Mouse (Mus musculus) liver, embryonic 11.5 days (tissue): ENCODE results near the gene Ralgps2. TPM values are rescaled to one million over a fixed set of nuclear protein-coding genes. Genes with fewer than 3 reads are reported as not detected.

Experiments
- ATAC-seq: fragments of 200-750 bp; cut with Nextera tagmentation; replicated peaks from 2 replicates; pipeline ENCODE4 v1.8.0; 2017; ENCODE audit warnings: moderate number of reproducible peaks, mild to moderate bottlenecking, moderate TSS enrichment, moderate library complexity; ENCODE audit not compliant: low FRiP score
- DNase-seq: peaks from one replicate; pipeline ENCODE4 v3.0.0-alpha.2; 2017; ENCODE audit warnings: low spot score
- H3K27ac ChIP-seq: fragments of 300-500 bp; sonication (generic); 2 replicates; pipeline ENCODE4 v1.5.1; 2014; ENCODE audit warnings: mild to moderate bottlenecking, low read depth, low read length, control low read depth
- H3K27me3 ChIP-seq: fragments of 300-500 bp; sonication (generic); replicated peaks from 2 replicates; pipeline ENCODE4 v1.6.1; 2014; ENCODE audit warnings: low read length, mixed read lengths; ENCODE audit not compliant: control insufficient read depth, insufficient read depth
- H3K36me3 ChIP-seq: fragments of 300-500 bp; sonication (generic); 2 replicates; pipeline ENCODE4 v1.6.1; 2014; ENCODE audit warnings: mild to moderate bottlenecking, low read length, moderate library complexity, mixed read lengths; ENCODE audit not compliant: control insufficient read depth, insufficient read depth
- H3K4me1 ChIP-seq: fragments of 300-500 bp; sonication (generic); replicated peaks from 2 replicates; pipeline ENCODE4 v1.6.1; 2014; ENCODE audit warnings: low read length, mixed read lengths; ENCODE audit not compliant: control insufficient read depth, insufficient read depth
- H3K4me2 ChIP-seq: fragments of 300-500 bp; sonication (generic); 2 replicates; pipeline ENCODE4 v1.6.1; 2014; ENCODE audit warnings: mild to moderate bottlenecking, control low read depth, moderate library complexity
- H3K4me3 ChIP-seq: fragments of 300-500 bp; sonication (generic); 2 replicates; pipeline ENCODE4 v1.5.1; 2014; ENCODE audit warnings: low read depth, low read length, control low read depth
- H3K9ac ChIP-seq: fragments of 300-500 bp; sonication (generic); 2 replicates; pipeline ENCODE4 v1.6.1; 2014; ENCODE audit warnings: low read depth, low read length, control low read depth
- H3K9me3 ChIP-seq: fragments of 300-500 bp; sonication (generic); 2 replicates; pipeline ENCODE4 v1.6.1; 2016; ENCODE audit warnings: low read length, inconsistent platforms, mixed read lengths; ENCODE audit not compliant: control insufficient read depth
- WGBS: fragments of 180-500 bp; shearing (Covaris S2); extraction: QIAGEN DNeasy Blood & Tissue Kit; methylation state at CpG from one replicate; pipeline ENCODE4 v1.1.7; 2014; 5-methylcytosine and 5-hydroxymethylcytosine counted together
- polyA plus RNA-seq: library from polyadenylated mRNA; unstranded; fragments of >200 nt; fragmentation: Nextera tagmentation; extraction: Ambion mirVana; gene quantifications from 2 replicates; pipeline ENCODE4 v1.2.1, GENCODE M21; 2014

Ralgps2 gene
- 33.6 and 38.6 TPM in 2 replicates for polyA plus RNA-seq

DNA sequence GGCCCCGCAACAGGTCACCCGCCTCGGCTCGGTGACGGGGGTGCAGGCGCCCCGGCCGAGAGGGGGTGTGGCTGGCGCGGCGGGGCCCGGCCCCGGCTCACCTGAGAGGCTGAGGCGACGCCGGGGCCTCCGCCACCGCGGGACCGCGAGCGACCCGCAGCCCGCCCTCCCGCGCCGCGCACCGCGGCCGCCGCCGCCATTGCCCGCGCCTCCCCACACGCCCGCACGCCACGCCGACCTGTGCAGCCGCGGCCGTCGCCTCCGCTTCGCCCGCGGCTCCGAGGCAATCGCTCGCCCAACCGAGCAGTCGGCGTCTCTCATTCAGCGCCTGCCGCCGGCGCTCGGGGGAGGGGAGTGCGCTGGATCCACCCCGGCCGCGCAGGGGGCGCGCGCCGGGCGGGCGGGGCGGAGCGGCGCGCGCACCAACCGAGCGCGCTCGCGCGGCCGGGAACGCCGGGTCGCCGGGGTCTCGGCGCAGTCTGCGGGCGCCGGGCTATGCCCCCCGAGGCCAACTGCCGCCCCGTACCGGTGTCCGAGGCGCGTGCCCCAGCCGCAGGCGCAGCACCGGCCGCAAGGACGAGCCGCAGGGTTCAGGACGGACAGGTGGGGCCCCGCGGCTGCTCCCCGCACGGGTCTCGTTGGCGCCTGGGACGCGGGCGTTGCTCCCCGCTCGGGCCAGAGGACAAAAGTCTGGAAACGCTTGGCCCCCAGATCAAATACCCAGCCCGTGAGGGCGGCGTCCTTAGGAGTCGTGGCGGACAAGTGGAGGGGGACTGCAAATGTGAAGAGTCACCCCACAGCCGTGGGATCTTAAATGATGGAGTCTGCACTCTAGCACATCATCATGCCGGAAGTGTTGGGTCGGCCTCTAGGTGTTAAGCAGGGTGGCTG is at the start of gene Ralgps2:
Ralgps2 (minus strand) TSS at position 376 of the 891 bp plus-strand sequence.
- Histone ChIP-seq H3K9ac (peak within 1 kb of the TSS; percentile 91), H3K27ac (peak within 1 kb of the TSS; percentile 92), H3K36me3 (no peaks in the 10 kb centered on the region), H3K27me3 (no peaks in the 10 kb centered on the region), H3K4me1 (peaks cover 28% of the 10 kb centered on the region), H3K4me3 (peak within 1 kb of the TSS; percentile 96), H3K9me3 (no peaks in the 10 kb centered on the region), H3K4me2 (peak within 1 kb of the TSS; percentile 96)
- ATAC-seq: peak; percentile 82
- under 1% methylated on average over 89 of the region's 124 CpGs for WGBS
- DNase-seq: peak; percentile 78

- ATAC-seq (peak; percentile 63), DNase-seq (no peak)
- Histone ChIP-seq H3K27me3 (no peaks in the 10 kb centered on the region), H3K9me3 (no peaks in the 10 kb centered on the region), H3K4me1 (peaks cover 39% of the 10 kb centered on the region), H3K4me3 (no peak overlapping the region), H3K9ac (no peak overlapping the region), H3K27ac (peak overlapping the region; percentile 62), H3K4me2 (peak overlapping the region; percentile 28), H3K36me3 (no peaks in the 10 kb centered on the region)
- 45% methylated on average over 3 of the region's 3 CpGs for WGBS
Observed at GRCm38 (mm10) chr1:156987576-156987975, 48.1 kb upstream of the Ralgps2 start.

DNA sequence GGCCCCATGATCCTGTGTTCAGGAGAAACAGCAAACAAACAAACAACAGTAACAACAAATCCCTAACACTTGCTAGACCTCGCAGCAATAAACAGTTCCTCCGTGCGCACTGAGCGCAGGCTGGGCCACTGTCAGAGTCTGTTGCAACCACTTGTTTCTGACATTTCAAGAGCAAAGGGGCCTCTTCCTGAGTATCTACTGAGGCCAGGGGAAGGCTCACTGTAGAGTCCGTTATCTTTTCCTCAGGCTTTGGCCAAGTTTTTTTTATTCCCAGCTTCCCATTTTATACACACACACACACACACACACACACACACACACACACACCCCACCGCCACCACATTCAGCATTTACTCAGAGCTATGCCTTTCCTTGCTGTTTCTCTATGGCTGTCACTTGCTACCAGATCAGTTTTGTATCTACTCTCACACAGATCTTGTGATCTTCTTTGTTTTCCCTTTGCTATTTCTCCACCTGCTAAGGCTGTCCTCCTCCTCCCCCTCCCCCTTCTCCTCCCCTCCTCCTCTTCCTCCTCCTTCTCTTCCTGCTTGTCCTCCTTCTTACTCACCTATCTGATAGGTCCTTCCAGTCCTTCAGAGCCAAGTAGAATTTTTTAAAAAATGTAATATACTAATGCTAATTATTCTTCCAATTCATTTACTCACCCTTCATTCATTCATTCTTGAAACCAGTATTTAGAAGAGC is 47.4 kb upstream of the Ralgps2 start:
- H3K9ac ChIP-seq: peak overlapping the region; percentile 4; the same call in 1 of the 2 replicates
- no peaks in the 10 kb centered on the region for H3K9me3 ChIP-seq
- peaks cover 43% of the 10 kb centered on the region for H3K4me1 ChIP-seq
- no peak for DNase-seq
- H3K27ac ChIP-seq: peak overlapping the region; percentile 91
- no peaks in the 10 kb centered on the region for H3K27me3 ChIP-seq
- ATAC-seq: peak; percentile 71
- no peaks in the 10 kb centered on the region for H3K36me3 ChIP-seq
- H3K4me3 ChIP-seq: no peak overlapping the region
- 43% methylated on average over 6 of the region's 6 CpGs for WGBS
- peak overlapping the region; percentile 41 for H3K4me2 ChIP-seq

GRCm38 (mm10) chr1:156985657-156986640 is 46.5 kb upstream of the Ralgps2 start:
- no peaks in the 10 kb centered on the region for H3K36me3 ChIP-seq
- WGBS: 18% methylated on average over 6 of the region's 6 CpGs
- peak; percentile 75 for ATAC-seq
- peak overlapping the region; percentile 91 for H3K27ac ChIP-seq
- peaks cover 42% of the 10 kb centered on the region for H3K4me1 ChIP-seq
- no peak for DNase-seq
- peak overlapping the region; percentile 42; the same call in 1 of the 2 replicates for H3K9ac ChIP-seq
- H3K27me3 ChIP-seq: no peaks in the 10 kb centered on the region
- H3K4me2 ChIP-seq: peak overlapping the region; percentile 41
- no peak overlapping the region for H3K4me3 ChIP-seq
- no peaks in the 10 kb centered on the region for H3K9me3 ChIP-seq

GRCm38 (mm10) chr1:156983009-156983870 is 43.8 kb upstream of the Ralgps2 start:
- H3K27me3 ChIP-seq: no peaks in the 10 kb centered on the region
- ATAC-seq: no peak
- DNase-seq: no peak
- no peaks in the 10 kb centered on the region for H3K36me3 ChIP-seq
- no peaks in the 10 kb centered on the region for H3K9me3 ChIP-seq
- WGBS: 85% methylated on average over 14 of the region's 14 CpGs
- no peak overlapping the region for H3K4me2 ChIP-seq
- no peak overlapping the region for H3K27ac ChIP-seq
- no peak overlapping the region for H3K9ac ChIP-seq
- H3K4me1 ChIP-seq: peaks cover 41% of the 10 kb centered on the region
- no peak overlapping the region for H3K4me3 ChIP-seq

- ATAC-seq (peak; percentile 40), DNase-seq (no peak)
- no peaks in the 10 kb centered on the region for H3K27me3 ChIP-seq
- no peaks in the 10 kb centered on the region for H3K9me3 ChIP-seq
- H3K27ac ChIP-seq: no peak overlapping the region
- peak overlapping the region; percentile 2; the same call in 1 of the 2 replicates for H3K4me2 ChIP-seq
- no peaks in the 10 kb centered on the region for H3K36me3 ChIP-seq
- H3K4me3 ChIP-seq: no peak overlapping the region
- WGBS: 45% methylated on average over 9 of the region's 9 CpGs
- no peak overlapping the region for H3K9ac ChIP-seq
- H3K4me1 ChIP-seq: peaks cover 36% of the 10 kb centered on the region
Observed at GRCm38 (mm10) chr1:156981975-156982374, 42.5 kb upstream of the Ralgps2 start.

DNA sequence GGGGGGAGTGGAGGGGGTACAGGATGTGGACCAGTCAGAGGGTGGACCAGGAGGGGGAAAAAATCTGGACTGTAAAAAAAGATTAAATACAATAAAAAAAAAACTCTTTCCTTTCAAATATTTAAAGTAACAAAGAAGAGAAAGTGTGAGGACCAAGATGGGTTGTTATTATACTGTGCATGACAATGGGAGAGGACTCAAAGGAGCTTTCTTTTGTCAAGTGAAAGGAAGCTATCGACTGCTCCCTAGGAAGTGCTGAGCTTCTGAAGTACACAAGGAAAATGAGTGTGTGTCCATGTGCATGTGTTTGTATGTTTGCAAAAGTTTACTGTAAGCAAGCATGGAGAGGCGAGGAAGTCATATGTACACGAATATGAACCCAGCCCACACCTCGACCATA is 40.3 kb upstream of the Ralgps2 start:
- H3K27me3 ChIP-seq: no peaks in the 10 kb centered on the region
- DNase-seq: no peak
- H3K4me2 ChIP-seq: no peak overlapping the region
- peaks cover 17% of the 10 kb centered on the region for H3K4me1 ChIP-seq
- WGBS: 79% methylated on average over 4 of the region's 4 CpGs
- H3K9me3 ChIP-seq: no peaks in the 10 kb centered on the region
- H3K9ac ChIP-seq: no peak overlapping the region
- no peaks in the 10 kb centered on the region for H3K36me3 ChIP-seq
- H3K27ac ChIP-seq: peak overlapping the region; percentile 58; the same call in 1 of the 2 replicates
- no peak overlapping the region for H3K4me3 ChIP-seq
- no peak for ATAC-seq
